Mouse (Mus musculus) midbrain, embryonic 12.5 days (tissue): ENCODE measurements around the gene Topbp1. TPM values are rescaled to one million over a fixed set of nuclear protein-coding genes. Genes with fewer than 3 reads are reported as not detected.

Experiments used
- ATAC-seq: fragments of 200-750 bp; cut with Nextera tagmentation; 2 replicates; pipeline ENCODE4 v1.8.0; 2017; ENCODE audit warnings: low read depth, moderate TSS enrichment, moderate library complexity; ENCODE audit not compliant: low FRiP score
- H3K27ac ChIP-seq: fragments of 300-500 bp; sonication (generic); replicated peaks from 2 replicates; pipeline ENCODE4 v1.5.1; 2016; ENCODE audit warnings: mild to moderate bottlenecking
- H3K27me3 ChIP-seq: fragments of 300-500 bp; sonication (generic); 2 replicates; pipeline ENCODE4 v1.6.1; 2016; ENCODE audit warnings: mild to moderate bottlenecking
- H3K36me3 ChIP-seq: fragments of 300-500 bp; sonication (generic); 2 replicates; pipeline ENCODE4 v1.6.1; 2016
- H3K4me1 ChIP-seq: fragments of 300-500 bp; sonication (generic); 2 replicates; pipeline ENCODE4 v1.6.1; 2016
- H3K4me2 ChIP-seq: fragments of 300-500 bp; sonication (generic); replicated peaks from 2 replicates; pipeline ENCODE4 v1.6.1; 2016; ENCODE audit warnings: mild to moderate bottlenecking, moderate library complexity
- H3K4me3 ChIP-seq: fragments of 300-500 bp; sonication (generic); 2 replicates; pipeline ENCODE4 v1.5.1; 2016; ENCODE audit warnings: mild to moderate bottlenecking
- H3K9ac ChIP-seq: fragments of 300-500 bp; sonication (generic); replicated peaks from 2 replicates; pipeline ENCODE4 v1.6.1; 2016; ENCODE audit warnings: mild to moderate bottlenecking, moderate library complexity
- H3K9me3 ChIP-seq: fragments of 300-500 bp; sonication (generic); 2 replicates; pipeline ENCODE4 v1.6.1; 2016; ENCODE audit warnings: mild to moderate bottlenecking
- WGBS: fragments of 180-500 bp; shearing (Covaris S2); methylation state at CpG from one replicate; pipeline ENCODE4 v1.1.7; 2016; 5-methylcytosine and 5-hydroxymethylcytosine counted together
- polyA plus RNA-seq: library from polyadenylated mRNA; unstranded; fragments of >200 nt; fragmentation: Nextera tagmentation; extraction: Ambion mirVana; gene quantifications from 2 replicates; pipeline ENCODE4 v1.2.1, GENCODE M21; 2016

Gene Topbp1
- polyA plus RNA-seq, 1 experiment from 2014 or later = 77.6 TPM

- no peak for ATAC-seq
- Histone ChIP-seq H3K36me3 (peaks cover 43% of the 10 kb centered on the region), H3K4me1 (peaks cover under 1% of the 10 kb centered on the region; the same call in 1 of the 2 replicates)
These were observed 52.9 kb downstream of the Topbp1 start for GRCm38 (mm10) chr9:103357893-103358292.

GRCm38 (mm10) chr9:103358545-103358944 lies 53.5 kb downstream of the Topbp1 start:
- 92% methylated on average over 4 of the region's 4 CpGs for WGBS
- Histone ChIP-seq H3K4me3 (no peak overlapping the region), H3K27me3 (no peaks in the 10 kb centered on the region), H3K36me3 (peaks cover 43% of the 10 kb centered on the region), H3K9me3 (no peaks in the 10 kb centered on the region), H3K4me2 (no peak overlapping the region), H3K4me1 (peaks cover 7% of the 10 kb centered on the region), H3K27ac (no peak overlapping the region), H3K9ac (no peak overlapping the region)
- no peak for ATAC-seq

More at GRCm38 (mm10) chr9:103357893-103358292, 52.9 kb downstream of the Topbp1 start:
- no peaks in the 10 kb centered on the region for H3K27me3 ChIP-seq
- no peak overlapping the region for H3K9ac ChIP-seq
- H3K4me2 ChIP-seq = no peak overlapping the region
- no peak overlapping the region for H3K4me3 ChIP-seq
- H3K9me3 ChIP-seq = no peaks in the 10 kb centered on the region
- no peak overlapping the region for H3K27ac ChIP-seq

- Histone ChIP-seq H3K4me2 (no peak overlapping the region), H3K9me3 (no peaks in the 10 kb centered on the region), H3K4me3 (no peak overlapping the region), H3K27me3 (no peaks in the 10 kb centered on the region), H3K9ac (no peak overlapping the region), H3K27ac (no peak overlapping the region), H3K4me1 (peaks cover 13% of the 10 kb centered on the region), H3K36me3 (peaks cover 43% of the 10 kb centered on the region)
- no peak for ATAC-seq
- WGBS = 88% methylated on average over 2 of the region's 2 CpGs
These were observed 55.6 kb downstream of the Topbp1 start for GRCm38 (mm10) chr9:103360642-103361041.

GRCm38 (mm10) chr9:103363088-103363487 lies 58.1 kb downstream of the Topbp1 start:
- H3K9me3 ChIP-seq = no peaks in the 10 kb centered on the region
- H3K4me2 ChIP-seq = peak overlapping the region; percentile 72
- no peak for ATAC-seq
- no peak overlapping the region for H3K27ac ChIP-seq
- H3K4me3 ChIP-seq = peak overlapping the region; percentile 89; the same call in 1 of the 2 replicates
- H3K4me1 ChIP-seq = peaks cover 21% of the 10 kb centered on the region
- H3K27me3 ChIP-seq = no peaks in the 10 kb centered on the region
- WGBS = 75% methylated on average over 6 of the region's 6 CpGs
- H3K36me3 ChIP-seq = peaks cover 22% of the 10 kb centered on the region
- no peak overlapping the region for H3K9ac ChIP-seq

GRCm38 (mm10) chr9:103363730-103364417 lies 58.9 kb downstream of the Topbp1 start:
- Histone ChIP-seq H3K9me3 (no peaks in the 10 kb centered on the region), H3K4me3 (peak overlapping the region; percentile 89), H3K4me2 (peak overlapping the region; percentile 72), H3K36me3 (peaks cover 15% of the 10 kb centered on the region), H3K27me3 (no peaks in the 10 kb centered on the region), H3K9ac (peak overlapping the region; percentile 94), H3K4me1 (peaks cover 21% of the 10 kb centered on the region), H3K27ac (0 out of 2 replicates have a peak overlapping the region, but pooled peaks have one; percentile 95)
- 2% methylated on average over 21 of the region's 21 CpGs for WGBS
- ATAC-seq = no peak

- peak; percentile 7 for ATAC-seq
- Histone ChIP-seq H3K9me3 (no peaks in the 10 kb centered on the region), H3K4me3 (peak overlapping the region; percentile 89), H3K27me3 (no peaks in the 10 kb centered on the region), H3K4me1 (peaks cover 27% of the 10 kb centered on the region), H3K36me3 (peaks cover 7% of the 10 kb centered on the region), H3K9ac (peak overlapping the region; percentile 94), H3K27ac (peak overlapping the region; percentile 95), H3K4me2 (peak overlapping the region; percentile 72)
- WGBS = 4% methylated on average over 60 of the region's 94 CpGs
These were observed 59.7 kb downstream of the Topbp1 start for GRCm38 (mm10) chr9:103364601-103365289.

GRCm38 (mm10) chr9:103365290-103366247 lies 60.6 kb downstream of the Topbp1 start, which contains the start of gene Cdv3:
Gene Cdv3, minus strand, starts transcription at chr9:103365840.
- H3K4me3 ChIP-seq = peak within 1 kb of the TSS; percentile 89
- WGBS = 2% methylated on average over 78 of the region's 95 CpGs
- ATAC-seq = peak; percentile 97
- peaks cover 31% of the 10 kb centered on the region for H3K4me1 ChIP-seq
- H3K36me3 ChIP-seq = peaks cover 2% of the 10 kb centered on the region
- H3K9me3 ChIP-seq = no peaks in the 10 kb centered on the region
- no peaks in the 10 kb centered on the region for H3K27me3 ChIP-seq
- H3K27ac ChIP-seq = peak within 1 kb of the TSS; percentile 95
- H3K4me2 ChIP-seq = peak within 1 kb of the TSS; percentile 72
- peak within 1 kb of the TSS; percentile 94 for H3K9ac ChIP-seq

GRCm38 (mm10) chr9:103366356-103366755 lies 61.3 kb downstream of the Topbp1 start:
- Histone ChIP-seq H3K4me2 (peak overlapping the region; percentile 55), H3K9me3 (no peaks in the 10 kb centered on the region), H3K36me3 (no peaks in the 10 kb centered on the region), H3K4me3 (peak overlapping the region; percentile 27), H3K27ac (peak overlapping the region; percentile 50), H3K4me1 (peaks cover 31% of the 10 kb centered on the region), H3K27me3 (no peaks in the 10 kb centered on the region), H3K9ac (no peak overlapping the region; the same call in 1 of the 2 replicates)
- 58% methylated on average over 9 of the region's 9 CpGs for WGBS
- ATAC-seq = no peak; the same call in 1 of the 2 replicates

GRCm38 (mm10) chr9:103369951-103370350 lies 64.9 kb downstream of the Topbp1 start:
- Histone ChIP-seq H3K27ac (no peak overlapping the region), H3K4me2 (no peak overlapping the region), H3K27me3 (no peaks in the 10 kb centered on the region), H3K4me1 (peaks cover 18% of the 10 kb centered on the region), H3K36me3 (no peaks in the 10 kb centered on the region), H3K9ac (no peak overlapping the region), H3K9me3 (no peaks in the 10 kb centered on the region), H3K4me3 (no peak overlapping the region)
- ATAC-seq = no peak
- WGBS = 59% methylated on average over 4 of the region's 4 CpGs

GRCm38 (mm10) chr9:103372271-103373010 lies 67.4 kb downstream of the Topbp1 start:
- no peaks in the 10 kb centered on the region for H3K27me3 ChIP-seq
- H3K9me3 ChIP-seq = no peaks in the 10 kb centered on the region
- no peak overlapping the region for H3K9ac ChIP-seq
- H3K27ac ChIP-seq = no peak overlapping the region
- no peak overlapping the region for H3K4me2 ChIP-seq
- no peaks in the 10 kb centered on the region for H3K36me3 ChIP-seq
- no peak overlapping the region for H3K4me3 ChIP-seq
- 60% methylated on average over 5 of the region's 5 CpGs for WGBS
- no peak for ATAC-seq
- H3K4me1 ChIP-seq = peaks cover 14% of the 10 kb centered on the region
